Mouse (Mus musculus): ENCODE results near the gene Crybg2.

DNA sequence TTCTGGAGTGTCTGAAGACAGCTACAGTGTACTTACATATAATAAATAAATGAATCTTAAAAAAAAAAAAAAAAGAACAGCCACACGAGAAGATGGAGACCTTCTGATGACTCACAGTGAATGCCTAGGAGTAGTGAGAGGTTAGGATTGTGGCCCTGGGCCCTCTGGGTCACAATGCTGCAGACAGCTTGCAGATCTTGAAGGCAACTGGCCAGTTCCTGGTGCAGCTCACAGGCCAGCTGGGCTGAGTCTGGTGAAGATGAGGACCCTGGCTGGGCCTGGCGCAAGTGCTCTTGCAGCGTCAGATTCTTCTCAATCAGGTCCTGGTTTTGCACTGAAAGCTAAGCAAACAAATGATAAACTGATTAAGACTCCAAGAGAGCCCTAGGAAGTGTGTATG is 71.5 kb downstream of the Crybg2 start:
- TF ChIP-seq CTCF (IDR thresholded peaks at IDR 0.05; ENCODE audit: low read depth) (no peak), EP300 (IDR thresholded peaks at IDR 0.05; ENCODE audit: low read depth) (no peak)
